Mouse (Mus musculus): Measurements from ENCODE around the gene Vps13d.

Vps13d gene

DNA sequence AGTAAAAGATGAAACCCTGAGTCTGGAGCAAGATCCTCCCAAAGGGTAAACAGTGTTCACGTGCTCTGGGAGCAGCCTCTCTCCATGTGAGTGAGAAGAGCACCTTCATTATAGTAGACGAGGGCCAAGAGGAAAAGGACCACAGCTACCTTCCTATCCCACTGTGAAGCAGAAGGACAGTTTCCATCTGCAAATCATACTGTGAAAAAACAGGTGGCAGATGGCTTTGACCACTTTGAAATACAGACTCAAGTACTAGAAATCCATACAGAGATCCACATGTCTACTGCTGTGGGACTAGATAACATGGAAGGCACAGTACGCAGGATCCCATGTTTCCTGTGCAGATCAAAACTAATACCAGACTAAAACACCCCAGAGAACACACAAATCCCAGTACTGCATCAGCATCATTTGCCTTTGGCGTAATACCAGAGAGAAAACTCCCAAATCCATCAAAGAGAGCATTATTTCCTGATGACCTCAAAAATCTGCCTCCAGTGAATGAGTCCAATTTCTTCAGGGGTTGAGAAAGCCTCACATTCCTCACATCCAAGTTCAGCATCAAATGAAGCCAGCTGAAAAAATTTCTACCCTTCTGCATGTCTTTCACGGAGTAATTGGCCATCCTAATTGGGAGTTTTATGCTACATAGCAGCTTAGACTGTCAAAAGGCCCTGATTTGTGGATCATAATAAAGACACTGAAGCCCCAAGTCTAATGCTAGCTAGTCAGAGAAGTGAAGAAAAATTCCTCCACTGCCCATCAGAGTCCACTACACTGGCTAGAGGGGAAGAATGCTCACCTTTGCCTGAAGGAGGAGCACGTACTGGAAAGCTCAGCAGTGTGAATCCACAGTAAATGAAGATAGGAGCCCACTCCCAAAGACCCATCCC lies 92.7 kb downstream of the Vps13d start:
- Histone ChIP-seq H3K36me3 (ENCODE audit: control insufficient read depth, insufficient read depth, low read length, poor library complexity, severe bottlenecking) (peaks cover 10% of the 10 kb centered on the region), H3K27me3 (ENCODE audit: control insufficient read depth, insufficient read depth, low read length, poor library complexity, severe bottlenecking) (no peaks in the 10 kb centered on the region)
- no peak for DNase-seq (ENCODE audit: low read depth, low spot score)

DNA sequence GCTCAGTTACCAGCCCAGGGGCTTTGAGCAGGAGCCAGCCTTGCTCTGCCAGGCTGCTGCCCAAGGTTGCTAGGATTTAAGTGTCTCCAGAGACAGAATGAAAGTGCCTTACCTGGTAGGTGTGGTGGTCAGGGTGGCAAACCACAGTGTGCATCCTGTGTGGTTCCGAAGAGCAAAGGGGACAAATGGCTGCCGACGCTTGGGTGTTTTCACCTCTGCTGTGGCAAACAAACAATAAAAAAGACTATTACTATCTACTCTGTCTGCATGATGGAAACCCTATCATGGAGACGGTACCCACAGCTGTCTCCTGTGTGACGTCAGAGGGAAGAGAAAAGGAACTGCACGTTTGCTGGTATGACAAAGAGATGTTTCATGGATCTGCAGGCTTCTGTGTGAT lies 95.0 kb downstream of the Vps13d start:
- no peak for DNase-seq (ENCODE audit: low read depth, low spot score)
- H3K27me3 ChIP-seq (ENCODE audit: control insufficient read depth, insufficient read depth, low read length, poor library complexity, severe bottlenecking), result no peaks in the 10 kb centered on the region

DNA sequence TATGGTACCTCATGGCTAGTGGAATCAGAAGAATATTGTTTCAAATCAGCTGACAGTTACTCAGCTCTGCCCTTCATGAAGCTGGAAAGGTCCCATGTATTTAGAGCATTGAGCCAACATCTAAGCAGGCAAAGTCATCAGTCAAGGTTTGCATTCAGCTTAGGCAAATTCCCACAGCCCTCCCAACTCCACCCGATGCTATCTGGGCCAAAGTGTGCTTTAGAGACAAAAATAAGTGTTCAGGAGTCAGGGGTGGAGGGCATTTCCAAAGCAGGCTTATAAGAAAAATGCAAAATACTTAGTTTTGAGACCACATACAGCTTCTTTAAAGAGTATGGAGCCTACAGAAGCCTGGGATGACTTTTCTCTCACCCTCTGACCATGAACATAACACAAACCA lies 95.5 kb downstream of the Vps13d start:
- DNase-seq (ENCODE audit: low read depth, low spot score), result no peak
- H3K27me3 ChIP-seq (ENCODE audit: control insufficient read depth, insufficient read depth, low read length, poor library complexity, severe bottlenecking), result no peaks in the 10 kb centered on the region
- peaks cover 9% of the 10 kb centered on the region for H3K36me3 ChIP-seq (ENCODE audit: control insufficient read depth, insufficient read depth, low read length, poor library complexity, severe bottlenecking)

More for the DNA sequence above, 95.0 kb downstream of the Vps13d start:
- H3K36me3 ChIP-seq (ENCODE audit: control insufficient read depth, insufficient read depth, low read length, poor library complexity, severe bottlenecking), result peaks cover 9% of the 10 kb centered on the region

GRCm38 (mm10) chr4:145097974-145098373 lies 96.8 kb downstream of the Vps13d start:
- H3K36me3 ChIP-seq (ENCODE audit: control insufficient read depth, insufficient read depth, low read length, poor library complexity, severe bottlenecking), result peaks cover 9% of the 10 kb centered on the region; the same call in 1 of the 2 replicates
- no peak for DNase-seq (ENCODE audit: low read depth, low spot score)
- no peaks in the 10 kb centered on the region for H3K27me3 ChIP-seq (ENCODE audit: control insufficient read depth, insufficient read depth, low read length, poor library complexity, severe bottlenecking)

GRCm38 (mm10) chr4:145096481-145097039 lies 98.2 kb downstream of the Vps13d start:
- DNase-seq (ENCODE audit: low read depth, low spot score), result no peak
- Histone ChIP-seq H3K36me3 (ENCODE audit: control insufficient read depth, insufficient read depth, low read length, poor library complexity, severe bottlenecking) (peaks cover 11% of the 10 kb centered on the region), H3K27me3 (ENCODE audit: control insufficient read depth, insufficient read depth, low read length, poor library complexity, severe bottlenecking) (no peaks in the 10 kb centered on the region)

DNA sequence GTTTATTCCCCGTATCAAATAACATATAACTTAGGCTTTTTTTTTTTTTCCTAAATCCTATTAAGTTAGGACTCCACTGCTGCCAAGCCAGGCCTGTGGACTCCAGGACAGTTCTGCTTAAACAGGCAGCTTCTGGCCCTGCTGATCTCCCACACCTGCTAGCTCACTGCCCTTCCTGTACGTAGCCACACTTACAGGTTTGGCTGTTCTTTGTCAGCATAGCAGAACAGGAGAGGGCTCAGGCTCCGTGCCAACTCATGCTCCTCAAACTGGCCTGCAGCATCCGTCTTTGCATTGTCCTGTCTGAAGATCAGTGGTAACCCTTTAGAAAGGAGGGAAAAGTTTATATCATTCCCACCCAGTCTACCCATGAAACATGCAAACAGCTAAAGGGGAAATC lies 108.3 kb downstream of the Vps13d start:
- Histone ChIP-seq H3K27me3 (ENCODE audit: control insufficient read depth, insufficient read depth, low read length, poor library complexity, severe bottlenecking) (no peaks in the 10 kb centered on the region), H3K36me3 (ENCODE audit: control insufficient read depth, insufficient read depth, low read length, poor library complexity, severe bottlenecking) (peaks cover 22% of the 10 kb centered on the region)
- DNase-seq (ENCODE audit: low read depth, low spot score), result no peak

- Histone ChIP-seq H3K36me3 (ENCODE audit: control insufficient read depth, insufficient read depth, low read length, poor library complexity, severe bottlenecking) (peaks cover 15% of the 10 kb centered on the region), H3K27me3 (ENCODE audit: control insufficient read depth, insufficient read depth, low read length, poor library complexity, severe bottlenecking) (no peaks in the 10 kb centered on the region; the same call in 1 of the 2 replicates)
- DNase-seq (ENCODE audit: low read depth, low spot score), result no peak
Measured at GRCm38 (mm10) chr4:145079324-145079723, 115.5 kb downstream of the Vps13d start.

GRCm38 (mm10) chr4:145074276-145074675 lies 120.5 kb downstream of the Vps13d start:
- DNase-seq (ENCODE audit: low read depth, low spot score), result no peak
- H3K27me3 ChIP-seq (ENCODE audit: control insufficient read depth, insufficient read depth, low read length, poor library complexity, severe bottlenecking), result no peaks in the 10 kb centered on the region; the same call in 1 of the 2 replicates
- H3K36me3 ChIP-seq (ENCODE audit: control insufficient read depth, insufficient read depth, low read length, poor library complexity, severe bottlenecking), result peaks cover 10% of the 10 kb centered on the region

DNA sequence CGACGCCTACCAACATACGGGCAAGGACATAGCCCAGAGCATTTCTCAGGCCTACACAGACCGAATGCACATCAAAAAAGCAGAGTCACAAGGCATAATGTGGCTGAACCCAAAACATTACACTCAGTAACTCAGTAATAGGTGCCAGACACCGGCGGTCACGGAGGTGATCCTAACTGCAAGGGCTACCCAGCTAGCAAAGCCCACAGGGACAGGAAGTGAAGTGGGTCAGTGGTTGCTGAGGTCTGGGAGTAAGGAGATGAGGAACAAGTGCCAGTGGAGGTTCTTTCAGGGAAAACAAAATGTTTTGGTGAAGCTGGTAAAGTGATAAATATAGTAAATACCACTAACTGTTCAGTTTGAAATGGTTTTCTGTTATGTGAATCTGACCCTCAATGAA lies 121.1 kb downstream of the Vps13d start:
- Histone ChIP-seq H3K27me3 (ENCODE audit: control insufficient read depth, insufficient read depth, low read length, poor library complexity, severe bottlenecking) (no peaks in the 10 kb centered on the region; the same call in 1 of the 2 replicates), H3K36me3 (ENCODE audit: control insufficient read depth, insufficient read depth, low read length, poor library complexity, severe bottlenecking) (peaks cover 12% of the 10 kb centered on the region)
- DNase-seq (ENCODE audit: low read depth, low spot score), result no peak

DNA sequence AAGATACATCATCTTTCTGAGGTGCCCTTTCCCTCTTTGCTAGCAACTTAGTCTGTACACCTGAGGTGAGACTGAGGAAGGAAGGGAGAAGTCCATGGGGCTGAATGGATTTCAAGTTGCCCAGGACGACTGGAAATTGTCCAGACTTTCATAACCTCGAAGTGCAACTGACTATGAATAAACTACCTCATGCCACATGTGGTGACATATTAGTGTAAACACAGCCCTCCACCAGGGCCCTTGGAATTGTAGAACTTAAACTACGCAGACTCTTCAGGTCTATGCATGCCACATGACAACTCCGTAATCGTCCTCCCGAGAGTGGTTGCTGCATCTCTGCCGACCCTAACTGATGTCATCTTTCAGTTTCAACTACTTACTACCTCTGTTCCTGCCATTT lies 122.9 kb downstream of the Vps13d start:
- no peaks in the 10 kb centered on the region; the same call in 1 of the 2 replicates for H3K27me3 ChIP-seq (ENCODE audit: control insufficient read depth, insufficient read depth, low read length, poor library complexity, severe bottlenecking)
- no peak for DNase-seq (ENCODE audit: low read depth, low spot score)
- H3K36me3 ChIP-seq (ENCODE audit: control insufficient read depth, insufficient read depth, low read length, poor library complexity, severe bottlenecking), result peaks cover 12% of the 10 kb centered on the region

- H3K27me3 ChIP-seq (ENCODE audit: control insufficient read depth, insufficient read depth, low read length, poor library complexity, severe bottlenecking), result no peaks in the 10 kb centered on the region
- no peak for DNase-seq (ENCODE audit: low read depth, low spot score)
- peaks cover 9% of the 10 kb centered on the region for H3K36me3 ChIP-seq (ENCODE audit: control insufficient read depth, insufficient read depth, low read length, poor library complexity, severe bottlenecking)
Measured at GRCm38 (mm10) chr4:145067019-145067680, 127.7 kb downstream of the Vps13d start.

GRCm38 (mm10) chr4:145066336-145067018 lies 128.3 kb downstream of the Vps13d start:
- DNase-seq (ENCODE audit: low read depth, low spot score), result no peak
- no peaks in the 10 kb centered on the region for H3K27me3 ChIP-seq (ENCODE audit: control insufficient read depth, insufficient read depth, low read length, poor library complexity, severe bottlenecking)
- peaks cover 9% of the 10 kb centered on the region for H3K36me3 ChIP-seq (ENCODE audit: control insufficient read depth, insufficient read depth, low read length, poor library complexity, severe bottlenecking)

DNA sequence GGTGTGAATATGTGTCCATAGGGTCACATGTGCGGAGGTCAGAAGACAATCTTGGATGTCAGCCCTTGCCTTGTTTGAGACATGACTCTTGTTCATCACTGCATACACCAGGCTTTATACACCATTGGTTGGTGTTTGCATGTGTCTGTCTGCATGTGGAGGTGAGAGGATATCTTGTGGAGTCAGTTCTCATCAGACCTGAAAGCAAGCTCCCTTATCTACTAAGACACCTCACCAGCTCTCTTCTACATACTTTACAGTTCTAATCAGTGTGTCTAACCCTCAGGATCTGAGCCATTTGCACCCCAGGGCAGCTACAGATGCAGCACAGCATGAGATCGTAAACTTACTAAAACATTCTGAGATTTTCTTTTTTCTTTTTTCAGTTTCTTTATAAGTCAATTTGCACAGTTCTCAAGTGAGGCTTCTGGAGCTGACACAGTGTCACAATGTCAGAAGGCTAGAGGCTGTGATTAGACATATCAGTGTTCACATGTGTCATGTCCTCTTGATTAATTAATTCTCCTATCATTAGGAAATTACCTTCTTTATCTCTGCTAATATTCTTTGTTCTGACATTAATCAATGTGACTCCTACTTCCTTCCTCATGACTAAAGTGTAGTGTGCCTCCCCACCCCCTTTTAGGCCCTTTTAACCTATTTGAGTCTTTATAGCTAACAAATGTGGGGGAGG lies 135.9 kb downstream of the Vps13d start:
- Histone ChIP-seq H3K36me3 (ENCODE audit: control insufficient read depth, insufficient read depth, low read length, poor library complexity, severe bottlenecking) (peaks cover 9% of the 10 kb centered on the region), H3K27me3 (ENCODE audit: control insufficient read depth, insufficient read depth, low read length, poor library complexity, severe bottlenecking) (no peaks in the 10 kb centered on the region)
- DNase-seq (ENCODE audit: low read depth, low spot score), result no peak

DNA sequence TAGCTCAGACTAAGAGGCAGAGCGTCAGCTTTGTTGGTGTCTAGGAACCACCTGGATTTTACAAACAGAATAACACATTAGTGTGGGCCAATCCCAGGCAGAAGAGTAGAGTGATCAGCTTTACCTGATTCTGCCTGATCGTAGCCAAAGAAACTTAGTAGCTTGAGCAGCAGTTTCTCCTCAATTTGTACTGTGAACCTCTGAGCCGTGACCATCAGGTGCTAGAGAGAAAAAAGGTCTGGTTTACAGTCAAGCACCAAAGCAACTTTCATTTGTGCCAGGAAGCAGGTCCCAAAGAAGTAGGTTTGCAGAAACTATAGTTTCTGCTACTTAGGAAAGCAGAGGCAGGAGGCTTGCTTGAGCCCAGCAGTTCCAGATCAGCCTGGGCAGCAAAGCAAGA lies 138.5 kb downstream of the Vps13d start:
- H3K36me3 ChIP-seq (ENCODE audit: control insufficient read depth, insufficient read depth, low read length, poor library complexity, severe bottlenecking), result peaks cover 10% of the 10 kb centered on the region
- DNase-seq (ENCODE audit: low read depth, low spot score), result no peak
- no peaks in the 10 kb centered on the region for H3K27me3 ChIP-seq (ENCODE audit: control insufficient read depth, insufficient read depth, low read length, poor library complexity, severe bottlenecking)

All from splenic B cell, adult 2 months (primary cell).